Mouse (Mus musculus) macrophage (primary cell): ENCODE results near the gene Dazl. TPM values are rescaled to one million over a fixed set of nuclear protein-coding genes. Genes with fewer than 3 reads are reported as not detected.
A peak's percentile ranks its signal among the peaks of the same experiment; 100 is the strongest.
"Not testable (repeated sequence)": the region's sequence is repeated elsewhere in the genome, so short reads cannot be mapped to it uniquely, and the experiment has no call there.

Experiments used
- H3K27ac ChIP-seq: fragments of 350-480 bp; formaldehyde crosslinking; 2 replicates; pipeline ENCODE4 v1.9.0; 2021
- H3K36me3 ChIP-seq: fragments of 350-480 bp; formaldehyde crosslinking; 2 replicates; pipeline ENCODE4 v1.9.0; 2021; ENCODE audit errors: inconsistent target
- H3K4me3 ChIP-seq: fragments of 350-480 bp; formaldehyde crosslinking; 2 replicates; pipeline ENCODE4 v1.9.0; 2021; ENCODE audit errors: inconsistent target
- H3K79me2 ChIP-seq: fragments of 350-480 bp; formaldehyde crosslinking; 2 replicates; pipeline ENCODE4 v1.9.0; 2021; ENCODE audit errors: inconsistent target
- WGBS: methylation state at CpG from one replicate; pipeline ENCODE4 v1.1.7; 2026; ENCODE audit warnings: inconsistent platforms; ENCODE audit not compliant: missing documents; 5-methylcytosine and 5-hydroxymethylcytosine counted together
- polyA plus RNA-seq: library from polyadenylated mRNA; stranded (reverse); fragments of 250-400 nt; gene quantifications from 3 replicates; pipeline ENCODE4 v1.2.4, GENCODE M21; 2018; ENCODE audit warnings: inconsistent platforms

Dazl gene
- polyA plus RNA-seq, 1 experiment from 2014 or later, result not detected

- no peak overlapping the region for H3K4me3 ChIP-seq
- no peak overlapping the region for H3K27ac ChIP-seq
Observed at GRCm38 (mm10) chr17:50308880-50309279, 15.4 kb upstream of the Dazl start.

GRCm38 (mm10) chr17:50308059-50308647, 14.7 kb upstream of the Dazl start:
- no peak overlapping the region for H3K4me3 ChIP-seq
- H3K27ac ChIP-seq, result no peak overlapping the region
- 53% methylated on average over 10 of the region's 10 CpGs for WGBS
- H3K79me2 ChIP-seq, result no peaks in the 10 kb centered on the region
- no peaks in the 10 kb centered on the region for H3K36me3 ChIP-seq

More at GRCm38 (mm10) chr17:50308880-50309279, 15.4 kb upstream of the Dazl start:
- WGBS, result 95% methylated on average over 4 of the region's 5 CpGs
- H3K79me2 ChIP-seq, result no peaks in the 10 kb centered on the region
- no peaks in the 10 kb centered on the region for H3K36me3 ChIP-seq

GRCm38 (mm10) chr17:50302867-50303266, 9.4 kb upstream of the Dazl start:
- H3K4me3 ChIP-seq, result no peak overlapping the region
- WGBS, result 73% methylated on average over 3 of the region's 3 CpGs

GRCm38 (mm10) chr17:50300171-50300841, 6.9 kb upstream of the Dazl start:
- H3K36me3 ChIP-seq, result no peaks in the 10 kb centered on the region
- H3K27ac ChIP-seq, result no peak overlapping the region
- H3K79me2 ChIP-seq, result no peaks in the 10 kb centered on the region
- H3K4me3 ChIP-seq, result no peak overlapping the region
- WGBS, result 66% methylated on average over 11 of the region's 11 CpGs

More at GRCm38 (mm10) chr17:50302867-50303266, 9.4 kb upstream of the Dazl start:
- Histone ChIP-seq H3K79me2 (no peaks in the 10 kb centered on the region), H3K36me3 (no peaks in the 10 kb centered on the region), H3K27ac (no peak overlapping the region)

- Histone ChIP-seq H3K79me2 (no peaks in the 10 kb centered on the region), H3K36me3 (no peaks in the 10 kb centered on the region), H3K4me3 (no peak overlapping the region), H3K27ac (no peak overlapping the region)
- 97% methylated on average over 7 of the region's 7 CpGs for WGBS
Observed at GRCm38 (mm10) chr17:50298821-50299220, 5.4 kb upstream of the Dazl start.

GRCm38 (mm10) chr17:50294726-50295125, 1.3 kb upstream of the Dazl start:
- H3K79me2 ChIP-seq, result no peaks in the 10 kb centered on the region
- no peak overlapping the region for H3K4me3 ChIP-seq
- H3K36me3 ChIP-seq, result no peaks in the 10 kb centered on the region
- 98% methylated on average over 12 of the region's 12 CpGs for WGBS
- no peak overlapping the region for H3K27ac ChIP-seq

GRCm38 (mm10) chr17:50292661-50293171, 720 bp downstream of the Dazl start:
- peak overlapping the region; percentile 38 for H3K4me3 ChIP-seq
- WGBS, result 8% methylated on average over 55 of the region's 57 CpGs
- no peaks in the 10 kb centered on the region for H3K36me3 ChIP-seq
- H3K27ac ChIP-seq, result no peak overlapping the region
- no peaks in the 10 kb centered on the region for H3K79me2 ChIP-seq

GRCm38 (mm10) chr17:50291485-50292200, 1.8 kb downstream of the Dazl start:
- H3K36me3 ChIP-seq, result no peaks in the 10 kb centered on the region
- no peaks in the 10 kb centered on the region for H3K79me2 ChIP-seq
- 13% methylated on average over 3 of the region's 3 CpGs for WGBS
- no peak overlapping the region for H3K27ac ChIP-seq
- no peak overlapping the region for H3K4me3 ChIP-seq

- Histone ChIP-seq H3K4me3 (no peak overlapping the region), H3K36me3 (no peaks in the 10 kb centered on the region), H3K27ac (no peak overlapping the region), H3K79me2 (no peaks in the 10 kb centered on the region)
- 23% methylated on average over 6 of the region's 6 CpGs for WGBS
Observed at GRCm38 (mm10) chr17:50284845-50285244, 8.6 kb downstream of the Dazl start.

GRCm38 (mm10) chr17:50261615-50262014, 31.8 kb downstream of the Dazl start:
- H3K36me3 ChIP-seq, H3K4me3 ChIP-seq, H3K27ac ChIP-seq, H3K79me2 ChIP-seq: not testable (repeated sequence)
- 95% methylated on average over 4 of the region's 4 CpGs for WGBS

- no peak overlapping the region for H3K27ac ChIP-seq
- no peaks in the 10 kb centered on the region for H3K36me3 ChIP-seq
- no peak overlapping the region for H3K4me3 ChIP-seq
- H3K79me2 ChIP-seq, result no peaks in the 10 kb centered on the region
- 89% methylated on average over 6 of the region's 6 CpGs for WGBS
Observed at GRCm38 (mm10) chr17:50260856-50261255, 32.6 kb downstream of the Dazl start.

GRCm38 (mm10) chr17:50246605-50247004, 46.8 kb downstream of the Dazl start:
- Histone ChIP-seq H3K4me3 (no peak overlapping the region), H3K27ac (no peak overlapping the region), H3K79me2 (no peaks in the 10 kb centered on the region), H3K36me3 (no peaks in the 10 kb centered on the region)
- WGBS, result 86% methylated on average over 5 of the region's 6 CpGs

- no peaks in the 10 kb centered on the region for H3K79me2 ChIP-seq
- no peaks in the 10 kb centered on the region for H3K36me3 ChIP-seq
- no peak overlapping the region for H3K27ac ChIP-seq
- no peak overlapping the region for H3K4me3 ChIP-seq
- 58% methylated on average over 4 of the region's 4 CpGs for whole genome bisulfite sequencing
Observed at GRCm38 (mm10) chr17:50244675-50245074, 48.8 kb downstream of the Dazl start.

GRCm38 (mm10) chr17:50243326-50243725, 50.1 kb downstream of the Dazl start:
- no peaks in the 10 kb centered on the region for H3K79me2 ChIP-seq
- no peaks in the 10 kb centered on the region for H3K36me3 ChIP-seq
- no peak overlapping the region for H3K4me3 ChIP-seq
- no peak overlapping the region for H3K27ac ChIP-seq
- WGBS, result 74% methylated on average over 11 of the region's 11 CpGs
